In genomic region chr14:9529247-9529646, GRCm38 (mm10) we compare ENCODE assay signal across 18 mouse cellular contexts.
DNase-seq lines count a peak whose midpoint lies in the region; ATAC-seq lines count a peak whose summit lies in the region.
"Had no signal": no experiment of that assay in that cellular context is flagged by ENCODE, and none has a peak within 500 bp of the region (broad histone marks: within the 10 kb centered on the region; RNA-seq: fewer than 3 reads in every experiment).

No protein-coding gene starts in this region.

- peak; percentile 72 for ATAC-seq in frontal cortex, adult (ENCODE audit: low TSS enrichment)
- ATAC-seq in CD4-positive, CD25-positive, alpha-beta regulatory T cell, adult 4 months: no peak
- ATAC-seq: activated CD4-positive, CD25-positive, alpha-beta regulatory T cell, adult 4 months; Patski had no signal

- DNase-seq in frontal cortex, adult 2 months (ENCODE audit: extremely low spot score in 1 of 2, low spot score in 1 of 2): no peak
- DNase-seq in brain, adult 2 months (ENCODE audit: low read depth, low spot score): peak; percentile 68
- DNase-seq: adrenal gland, adult 2 months; adrenal gland, adult 8-10 months; adrenal gland, postnatal 10 days; adrenal gland, postnatal 14 days; adrenal gland, postnatal 25 days; adrenal gland, postnatal 36 days; B cell, adult 2 months; cerebellum, adult 11 months; cerebellum, adult 11-12 months; cerebellum, adult 18-20 months; cerebellum, adult 2 months; cerebellum, adult 8-10 months had no signal
